Mouse (Mus musculus) MEL (cell line): ENCODE results near the gene Cmas. TPM values are rescaled to one million over a fixed set of nuclear protein-coding genes. Genes with fewer than 3 reads are reported as not detected.

Source experiments
- DNase-seq: peaks from one replicate; pipeline ENCODE4 v3.0.0; 2011; ENCODE audit warnings: low read depth, low spot score
- H3K27ac ChIP-seq: 2 replicates; pipeline ENCODE4 v1.5.1; 2012; ENCODE audit warnings: low read depth, mild to moderate bottlenecking, control low read depth, low read length, moderate library complexity; ENCODE audit not compliant: control insufficient read depth
- H3K27me3 ChIP-seq, 2 experiments: fragments of 150-350 bp in 1 of 2; sonication (generic) in 1 of 2; 2 replicates each; pipeline ENCODE4 v1.6.1; 2012; ENCODE audit warnings: low read length in 2 of 2, mild to moderate bottlenecking in 2 of 2, improper control_type of control experiment in 1 of 2, moderate library complexity in 1 of 2; ENCODE audit not compliant: insufficient read depth in 2 of 2, control insufficient read depth in 1 of 2
- H3K36me3 ChIP-seq, 2 experiments: 2 replicates each; pipeline ENCODE4 v1.6.1; 2012 to 2014; ENCODE audit warnings: low read length in 2 of 2, improper control_type of control experiment in 1 of 2, inconsistent platforms in 1 of 2, mild to moderate bottlenecking in 1 of 2; ENCODE audit not compliant: insufficient read depth in 2 of 2, control insufficient read depth in 1 of 2
- H3K4me1 ChIP-seq, 2 experiments: fragments of 150-350 bp in 1 of 2; sonication (generic) in 1 of 2; 2 replicates each; pipeline ENCODE4 v1.6.1; 2012; ENCODE audit warnings: low read length in 2 of 2, improper control_type of control experiment in 1 of 2, mild to moderate bottlenecking in 1 of 2; ENCODE audit not compliant: insufficient read depth in 2 of 2, control insufficient read depth in 1 of 2
- H3K4me3 ChIP-seq, 2 experiments: fragments of 150-350 bp in 1 of 2; sonication (generic) in 1 of 2; 2 replicates each; pipeline ENCODE4 v1.5.1; 2012; ENCODE audit warnings: low read depth in 2 of 2, low read length in 2 of 2, mild to moderate bottlenecking in 2 of 2, moderate library complexity in 2 of 2, control low read depth in 1 of 2, improper control_type of control experiment in 1 of 2; ENCODE audit not compliant: control insufficient read depth in 1 of 2, insufficient read depth in 1 of 2
- H3K79me2 ChIP-seq: 2 replicates; pipeline ENCODE4 v1.6.1; 2012; ENCODE audit warnings: mild to moderate bottlenecking, low read length, moderate library complexity; ENCODE audit not compliant: control insufficient read depth, poor library complexity, insufficient read depth
- H3K9ac ChIP-seq: 2 replicates; pipeline ENCODE4 v1.6.1; 2012; ENCODE audit warnings: low read depth, mild to moderate bottlenecking, control low read depth, low read length, moderate library complexity; ENCODE audit not compliant: control insufficient read depth, poor library complexity, severe bottlenecking
- H3K9me3 ChIP-seq: fragments of 150-350 bp; sonication (generic); replicated peaks from 2 replicates; pipeline ENCODE4 v1.6.1; 2012; ENCODE audit warnings: mild to moderate bottlenecking, low read length, improper control_type of control experiment, moderate library complexity; ENCODE audit not compliant: insufficient read depth
- BHLHE40 ChIP-seq: IDR thresholded peaks from 2 replicates; pipeline ENCODE4 v1.6.1; 2012; ENCODE audit warnings: low read depth, mild to moderate bottlenecking, inconsistent platforms, low read length, improper control_type of control experiment, borderline replicate concordance
- CHD1 ChIP-seq: IDR thresholded peaks from 2 replicates; pipeline ENCODE4 v1.6.1; 2012; ENCODE audit warnings: low read depth, mild to moderate bottlenecking, inconsistent platforms, low read length, improper control_type of control experiment
- CHD2 ChIP-seq: IDR thresholded peaks from 2 replicates; pipeline ENCODE4 v1.6.1; 2011; ENCODE audit warnings: low read length, improper control_type of control experiment
- CTCF ChIP-seq, 3 experiments: IDR thresholded peaks in 2 of 3; conservative IDR thresholded peaks in 1 of 3; 2 replicates each; pipeline ENCODE4 v1.5.1; 2011 to 2012; ENCODE audit warnings: low read length in 3 of 3, low read depth in 2 of 3, mild to moderate bottlenecking in 2 of 3, improper control_type of control experiment in 1 of 3, inconsistent platforms in 1 of 3, mixed read lengths in 1 of 3, moderate library complexity in 1 of 3; ENCODE audit not compliant: control insufficient read depth in 1 of 3, insufficient read depth in 1 of 3, poor library complexity in 1 of 3, severe bottlenecking in 1 of 3
- ELF1 ChIP-seq: IDR thresholded peaks from 2 replicates; pipeline ENCODE4 v1.6.1; 2014; ENCODE audit warnings: low read depth, mild to moderate bottlenecking, inconsistent platforms, low read length, improper control_type of control experiment, moderate library complexity
- EP300 ChIP-seq, 2 experiments: IDR thresholded peaks; 2 replicates each; pipeline ENCODE4 v1.6.1; 2011; ENCODE audit warnings: improper control_type of control experiment in 2 of 2, low read length in 2 of 2, low read depth in 1 of 2, mild to moderate bottlenecking in 1 of 2
- ETS1 ChIP-seq: IDR thresholded peaks from 2 replicates; pipeline ENCODE4 v1.6.1; 2012; ENCODE audit warnings: low read depth, mild to moderate bottlenecking, inconsistent platforms, low read length, improper control_type of control experiment, moderate library complexity
- GABPA ChIP-seq: IDR thresholded peaks from 2 replicates; pipeline ENCODE4 v1.6.1; 2012; ENCODE audit warnings: low read depth, mild to moderate bottlenecking, inconsistent platforms, low read length, improper control_type of control experiment, moderate library complexity
- JUND ChIP-seq: IDR thresholded peaks from 2 replicates; pipeline ENCODE4 v1.6.1; 2011; ENCODE audit warnings: low read depth, mild to moderate bottlenecking, improper control_type of control experiment, low read length
- KAT2A ChIP-seq: conservative IDR thresholded peaks from 2 replicates; pipeline ENCODE4 v1.6.1; 2012; ENCODE audit warnings: low read depth, low read length, improper control_type of control experiment, inconsistent platforms
- MAFK ChIP-seq: IDR thresholded peaks from 2 replicates; pipeline ENCODE4 v1.6.1; 2011; ENCODE audit warnings: low read depth, mild to moderate bottlenecking, low read length, improper control_type of control experiment, borderline replicate concordance
- MAX ChIP-seq: IDR thresholded peaks from 2 replicates; pipeline ENCODE4 v1.6.1; 2011; ENCODE audit warnings: low read length, improper control_type of control experiment
- MAZ ChIP-seq: IDR thresholded peaks from 2 replicates; pipeline ENCODE4 v1.6.1; 2012; ENCODE audit warnings: low read depth, mild to moderate bottlenecking, inconsistent platforms, low read length, improper control_type of control experiment
- MEF2A ChIP-seq: IDR thresholded peaks from 2 replicates; pipeline ENCODE4 v1.6.1; 2014; ENCODE audit warnings: low read depth, mild to moderate bottlenecking, inconsistent platforms, low read length, improper control_type of control experiment; ENCODE audit not compliant: poor library complexity, insufficient replicate concordance, severe bottlenecking; ENCODE audit errors: extremely low read depth
- MXI1 ChIP-seq: IDR thresholded peaks from 2 replicates; pipeline ENCODE4 v1.6.1; 2011; ENCODE audit warnings: mild to moderate bottlenecking, low read depth, low read length, improper control_type of control experiment
- NRF1 ChIP-seq: IDR thresholded peaks from 2 replicates; pipeline ENCODE4 v1.6.1; 2014; ENCODE audit warnings: low read depth, mild to moderate bottlenecking, inconsistent platforms, low read length, improper control_type of control experiment, moderate library complexity; ENCODE audit not compliant: poor library complexity, insufficient read depth, severe bottlenecking
- POLR2A ChIP-seq, 2 experiments: IDR thresholded peaks; 2 replicates each; pipeline ENCODE4 v1.6.1; 2011 to 2012; ENCODE audit warnings: low read length in 2 of 2, mild to moderate bottlenecking in 2 of 2, control low read depth in 1 of 2, improper control_type of control experiment in 1 of 2, low read depth in 1 of 2, moderate library complexity in 1 of 2; ENCODE audit not compliant: control insufficient read depth in 1 of 2, insufficient read depth in 1 of 2, poor library complexity in 1 of 2
- POLR2AphosphoS5 ChIP-seq: IDR thresholded peaks from 2 replicates; pipeline ENCODE4 v1.6.1; 2012; ENCODE audit warnings: low read depth, borderline replicate concordance, mild to moderate bottlenecking, inconsistent platforms, low read length, moderate library complexity, mixed read lengths
- RAD21 ChIP-seq: IDR thresholded peaks from 2 replicates; pipeline ENCODE4 v1.6.1; 2011; ENCODE audit warnings: mild to moderate bottlenecking, low read depth, low read length, improper control_type of control experiment
- RCOR1 ChIP-seq: IDR thresholded peaks from 2 replicates; pipeline ENCODE4 v1.6.1; 2012; ENCODE audit warnings: low read depth, mild to moderate bottlenecking, inconsistent platforms, low read length, improper control_type of control experiment
- SMC3 ChIP-seq: IDR thresholded peaks from 2 replicates; pipeline ENCODE4 v1.6.1; 2011; ENCODE audit warnings: low read depth, low read length, improper control_type of control experiment
- TBP ChIP-seq: IDR thresholded peaks from 2 replicates; pipeline ENCODE4 v1.8.0; 2011; ENCODE audit warnings: low read depth, low read length, improper control_type of control experiment
- TCF12 ChIP-seq: IDR thresholded peaks from 2 replicates; pipeline ENCODE4 v1.6.1; 2014; ENCODE audit warnings: low read depth, mild to moderate bottlenecking, inconsistent platforms, low read length, improper control_type of control experiment, moderate library complexity
- USF2 ChIP-seq, 2 experiments: IDR thresholded peaks; 2 replicates each; pipeline ENCODE4 v1.6.1; 2011 to 2012; ENCODE audit warnings: improper control_type of control experiment in 2 of 2, low read length in 2 of 2, borderline replicate concordance in 1 of 2, inconsistent platforms in 1 of 2, low read depth in 1 of 2, mild to moderate bottlenecking in 1 of 2; ENCODE audit not compliant: insufficient read depth in 1 of 2
- ZC3H11A ChIP-seq: IDR thresholded peaks from 2 replicates; pipeline ENCODE4 v1.6.1; 2012; ENCODE audit warnings: low read depth, mild to moderate bottlenecking, inconsistent platforms, low read length, improper control_type of control experiment
- ZKSCAN1 ChIP-seq: IDR thresholded peaks from 2 replicates; pipeline ENCODE4 v1.6.1; 2012; ENCODE audit warnings: low read depth, mild to moderate bottlenecking, inconsistent platforms, low read length, improper control_type of control experiment, moderate library complexity
- ZMIZ1 ChIP-seq: IDR thresholded peaks from 2 replicates; pipeline ENCODE4 v1.6.1; 2012; ENCODE audit warnings: low read depth, mild to moderate bottlenecking, inconsistent platforms, low read length, improper control_type of control experiment, moderate library complexity
- ZNF384 ChIP-seq: IDR thresholded peaks from 2 replicates; pipeline ENCODE4 v1.6.1; 2012; ENCODE audit warnings: low read depth, mild to moderate bottlenecking, inconsistent platforms, low read length, improper control_type of control experiment
- polyA plus RNA-seq, 2 experiments: library from polyadenylated mRNA; stranded (reverse) in 1 of 2; unstranded in 1 of 2; fragments of >175 nt in 1 of 2; fragments of >200 nt in 1 of 2; gene quantifications; 2 replicates each; pipeline versions ENCODE4 v1.2.1 to v1.2.4; 2012; ENCODE audit warnings: low replicate concordance in 2 of 2, low read depth in 1 of 2; ENCODE audit not compliant: insufficient read length in 2 of 2, insufficient read depth in 1 of 2, missing spikeins in 1 of 2
- total RNA-seq: library from RNA; depleted of rRNA; stranded (reverse); fragments of 300-350 nt; gene quantifications from 2 replicates; pipeline ENCODE4 v1.2.3, GENCODE M21; 2012

Gene Cmas
- total and polyA plus RNA-seq, 3 experiments, result 29.4 to 55.0 TPM; not detected in 1

DNA sequence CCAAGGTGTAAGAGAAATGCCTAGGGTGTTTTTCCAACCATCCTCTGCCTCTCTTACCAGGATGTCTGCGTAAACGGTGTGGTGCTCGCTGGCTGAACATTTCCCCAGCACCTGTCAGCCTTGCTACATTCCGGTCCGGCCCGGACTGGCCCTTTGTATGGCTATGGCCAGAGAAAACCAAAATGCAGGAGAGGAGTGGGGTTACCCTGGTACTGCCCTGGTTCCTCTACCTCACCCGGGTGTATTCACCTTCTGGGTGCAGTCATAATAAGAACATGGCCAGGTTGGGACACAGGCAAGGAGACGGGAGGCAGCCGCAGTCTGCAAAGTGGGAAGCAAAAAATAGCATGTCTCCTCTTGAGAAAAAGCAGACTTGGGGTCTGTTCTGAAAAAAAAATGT lies 38.6 kb downstream of the Cmas start:
- no peak overlapping the region for H3K4me3 ChIP-seq
- H3K27ac ChIP-seq, result no peak overlapping the region
- H3K4me1 ChIP-seq, result peaks cover 4 to 7% of the 10 kb centered on the region in 2 experiments; a peak in 3 of 4 replicates
- TF ChIP-seq ZKSCAN1, result no peak
- TF ChIP-seq GABPA, result no peak
- no peak for TF ChIP-seq JUND
- TF ChIP-seq MAX, result no peak
- TF ChIP-seq POLR2AphosphoS5, result no peak
- TF ChIP-seq ZMIZ1, result no peak
- no peak for TF ChIP-seq NRF1
- TF ChIP-seq SMC3, result no peak
- TF ChIP-seq CTCF (IDR thresholded peaks at IDR 0.05 in 2 of 3, conservative IDR thresholded peaks at IDR 0.05 in 1 of 3; ENCODE audit: control insufficient read depth in 1 of 3, insufficient read depth in 1 of 3, low read depth in 2 of 3, low read length in 3 of 3, poor library complexity in 1 of 3, severe bottlenecking in 1 of 3), result no peak
- TF ChIP-seq BHLHE40, result no peak
- no peak for TF ChIP-seq RAD21
- no peak for TF ChIP-seq MAZ
- TF ChIP-seq POLR2A (IDR thresholded peaks at IDR 0.05; ENCODE audit: control insufficient read depth in 1 of 2, insufficient read depth in 1 of 2, low read depth in 1 of 2, low read length in 2 of 2, poor library complexity in 1 of 2), result no peak
- TF ChIP-seq ETS1, result no peak
- no peak for TF ChIP-seq KAT2A
- no peak for TF ChIP-seq TCF12
- TF ChIP-seq EP300 (IDR thresholded peaks at IDR 0.05; ENCODE audit: low read depth in 1 of 2, low read length in 2 of 2), result no peak
- no peaks in the 10 kb centered on the region for H3K9me3 ChIP-seq
- no peaks in the 10 kb centered on the region for H3K79me2 ChIP-seq
- no peak overlapping the region for H3K9ac ChIP-seq
- H3K36me3 ChIP-seq, result no peaks in the 10 kb centered on the region
- H3K27me3 ChIP-seq, result no peaks in the 10 kb centered on the region; a peak in 1 of 4 replicates
- DNase-seq, result no peak

DNA sequence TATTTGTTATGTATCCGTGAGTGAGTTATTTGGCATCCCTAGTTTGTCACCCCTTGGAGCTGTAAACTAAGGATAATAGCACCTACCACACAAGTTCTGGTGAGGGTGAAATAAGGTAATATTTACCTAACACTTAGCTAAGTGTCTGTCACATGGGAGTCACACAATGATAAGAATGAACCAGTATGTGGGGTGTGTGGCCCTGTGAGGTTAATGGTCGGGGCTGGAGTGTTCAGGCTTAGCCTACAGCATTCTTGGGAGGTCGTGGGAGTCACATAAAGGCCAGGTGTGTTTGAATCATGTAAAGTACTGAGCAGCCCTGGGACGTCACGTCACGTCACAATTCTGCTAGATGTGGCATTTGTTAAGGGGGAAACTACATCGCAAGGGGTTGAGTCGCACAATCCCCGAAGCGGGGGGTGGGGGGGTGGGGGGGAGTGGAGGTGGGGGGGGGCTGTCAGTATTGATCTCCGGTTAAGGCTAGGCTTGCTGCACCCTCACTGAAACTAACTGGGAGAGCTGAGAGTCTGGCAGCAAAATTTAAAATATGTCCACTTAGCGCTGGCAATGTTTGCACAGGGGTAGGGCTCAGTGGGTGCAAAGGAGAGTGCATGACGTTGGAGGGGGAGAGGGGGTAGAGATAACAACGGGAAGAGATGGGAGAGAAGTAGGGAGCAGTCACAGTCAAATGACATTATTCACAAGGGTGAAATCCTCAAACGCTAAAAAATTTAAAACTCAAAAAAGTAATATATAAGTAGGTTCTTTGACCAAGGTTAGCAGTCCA lies 39.4 kb downstream of the Cmas start:
- Histone ChIP-seq H3K36me3 (no peaks in the 10 kb centered on the region), H3K9me3 (no peaks in the 10 kb centered on the region), H3K4me3 (no peak overlapping the region), H3K27me3 (no peaks in the 10 kb centered on the region; a peak in 1 of 4 replicates), H3K4me1 (peaks cover 4 to 8% of the 10 kb centered on the region in 2 experiments; a peak in 3 of 4 replicates), H3K27ac (no peak overlapping the region), H3K79me2 (no peaks in the 10 kb centered on the region)
- no peak for DNase-seq
- TF ChIP-seq TCF12 (no peak), ELF1 (no peak), ETS1 (no peak), RCOR1 (no peak), SMC3 (no peak), ZC3H11A (no peak), MAFK (no peak), USF2 (IDR thresholded peaks at IDR 0.05; ENCODE audit: borderline replicate concordance in 1 of 2, insufficient read depth in 1 of 2, low read depth in 1 of 2, low read length in 2 of 2) (no peak), MAX (no peak), MAZ (no peak), CHD2 (no peak), CHD1 (no peak), ZNF384 (no peak), EP300 (IDR thresholded peaks at IDR 0.05; ENCODE audit: low read depth in 1 of 2, low read length in 2 of 2) (no peak), MXI1 (no peak), MEF2A (no peak), TBP (no peak), JUND (no peak), ZMIZ1 (no peak)
- TF ChIP-seq, all 39 proteins: peak for 0
- H3K9ac ChIP-seq, result no peak overlapping the region
